Comparison of ENCODE assay signal across 8 mouse cellular contexts in the genomic region with DNA sequence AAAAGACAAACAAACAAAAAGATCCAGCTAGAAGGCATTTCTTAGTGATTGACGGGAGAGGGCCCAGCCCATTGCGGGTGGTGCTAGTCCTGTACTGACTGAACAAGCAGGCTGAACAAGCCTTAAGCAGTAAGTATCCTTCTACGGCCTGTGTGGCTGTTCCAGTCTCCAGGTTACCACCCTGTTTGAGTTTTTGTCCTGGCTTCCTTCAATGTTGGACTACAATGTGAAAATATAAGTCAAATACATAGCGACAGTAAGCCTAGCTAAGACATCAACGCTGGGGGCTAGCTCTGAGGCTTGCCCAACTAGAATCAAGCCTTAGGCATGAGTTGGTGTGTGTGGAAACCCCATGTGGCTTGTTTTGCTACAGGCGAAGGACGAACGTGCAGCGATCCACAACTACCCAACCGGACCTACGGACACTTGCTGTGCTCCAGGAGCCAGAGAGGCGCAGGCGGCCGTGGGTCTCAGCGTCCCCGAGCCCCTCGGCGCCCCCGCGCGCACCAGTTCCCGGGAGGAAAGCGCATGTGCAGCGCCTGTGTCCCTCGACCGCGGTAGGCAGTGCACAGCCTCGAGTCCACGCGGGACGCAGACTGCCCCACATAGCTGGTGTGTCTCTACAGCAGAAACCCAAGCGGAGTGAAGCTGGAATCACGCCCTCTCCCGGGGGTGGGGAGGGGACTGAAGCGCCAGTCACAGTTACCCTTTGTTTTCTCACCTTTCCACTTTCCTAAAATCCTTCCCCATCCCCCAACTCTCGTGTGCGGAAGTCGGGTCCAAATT. TPM values are rescaled to one million over a fixed set of nuclear protein-coding genes. Genes with fewer than 3 reads are reported as not detected.
DNase-seq lines count a peak whose midpoint lies in the region; ATAC-seq and TF ChIP-seq lines count a peak whose summit lies in the region.

No protein-coding gene starts in this region.

- H3K4me2 ChIP-seq in forebrain, postnatal 0 days (ENCODE audit: low read depth) = peak overlapping the region; percentile 94
- peak overlapping the region; percentile 88 for H3K4me2 ChIP-seq in hindbrain, embryonic 13.5 days

- WGBS in forebrain, postnatal 0 days = under 1% methylated on average over 38 of the region's 38 CpGs
- WGBS in hindbrain, embryonic 13.5 days = under 1% methylated on average over 38 of the region's 38 CpGs

- peak; percentile 90 for ATAC-seq in forebrain, postnatal 0 days
- peak; percentile 89 for ATAC-seq in hindbrain, embryonic 13.5 days (ENCODE audit: low FRiP score)

- H3K4me1 ChIP-seq in forebrain, postnatal 0 days (ENCODE audit: insufficient read depth) = no peaks in the 10 kb centered on the region
- peaks cover 8% of the 10 kb centered on the region for H3K4me1 ChIP-seq in hindbrain, embryonic 13.5 days (replicated peaks)

- peak overlapping the region; percentile 81 for H3K27ac ChIP-seq in forebrain, postnatal 0 days (ENCODE audit: low read depth, low read length)
- peak overlapping the region; percentile 86 for H3K27ac ChIP-seq in hindbrain, embryonic 13.5 days

- peak overlapping the region; percentile 73 for H3K9ac ChIP-seq in forebrain, postnatal 0 days
- peak overlapping the region; percentile 76 for H3K9ac ChIP-seq in hindbrain, embryonic 13.5 days

- H3K9me3 ChIP-seq in forebrain, postnatal 0 days (ENCODE audit: low read length) = no peaks in the 10 kb centered on the region
- no peaks in the 10 kb centered on the region for H3K9me3 ChIP-seq in hindbrain, embryonic 13.5 days

- peak; percentile 34 for TF ChIP-seq CTCF in forebrain, postnatal 0 days (IDR thresholded peaks at IDR 0.05; ENCODE audit: low read depth)

- no peaks in the 10 kb centered on the region; the same call in 1 of the 2 replicates for H3K27me3 ChIP-seq in forebrain, postnatal 0 days (ENCODE audit: insufficient read depth, low read length)
- peaks cover 12% of the 10 kb centered on the region; the same call in 1 of the 2 replicates for H3K27me3 ChIP-seq in hindbrain, embryonic 13.5 days

- DNase-seq in R1 (ENCODE audit: low read depth, low spot score) = peak; percentile 92
- peak; percentile 70 for DNase-seq in cerebellum, adult 9-10 months
- DNase-seq in forebrain, postnatal 0 days = peak; percentile 75
- DNase-seq in layer of hippocampus, postnatal 25 days (ENCODE audit: extremely low spot score in 1 of 2, low spot score in 1 of 2) = peak; percentile 37 to 38
- peak; percentile 31 for DNase-seq in lung, postnatal 14 days
- peak; percentile 23 for DNase-seq in ovary, postnatal 14 days (ENCODE audit: low spot score)
- DNase-seq in urinary bladder, postnatal 36 days (ENCODE audit: low spot score in 2 of 2) = peak; percentile 49 to 50

- H3K4me3 ChIP-seq in forebrain, postnatal 0 days (ENCODE audit: low read depth, low read length) = peak overlapping the region; percentile 57
- peak overlapping the region; percentile 59 for H3K4me3 ChIP-seq in hindbrain, embryonic 13.5 days

- no peaks in the 10 kb centered on the region for H3K36me3 ChIP-seq in forebrain, postnatal 0 days (ENCODE audit: insufficient read depth)
- no peaks in the 10 kb centered on the region for H3K36me3 ChIP-seq in hindbrain, embryonic 13.5 days

RNA-seq across cellular contexts. Expression of a gene that starts 8.5 kb away (rescaled TPM):
- total RNA-seq in forebrain, postnatal 0 days (2014; rRNA removed) = 1.6 and 3.2 TPM in 2 replicates
- polyA plus RNA-seq in forebrain, postnatal 0 days (2015; fragmentation: Nextera tagmentation; extraction: Ambion mirVana) = 50.1 and 50.6 TPM in 2 replicates
- 51.5 and 54.6 TPM in 2 replicates for polyA plus RNA-seq in hindbrain, embryonic 13.5 days (2015; fragmentation: Nextera tagmentation; extraction: Ambion mirVana)
- total RNA-seq in layer of hippocampus, postnatal 25 days (2021) = 1 to 10 TPM in 1 of 2 experiments, under 1 TPM in 1; 0.84 to 1.9 TPM

RNA-seq across cellular contexts. Expression of a gene that starts 15.2 kb away (rescaled TPM):
- total RNA-seq in forebrain, postnatal 0 days (2014; rRNA removed) = 96.3 and 105 TPM in 2 replicates
- polyA plus RNA-seq in forebrain, postnatal 0 days (2015; fragmentation: Nextera tagmentation; extraction: Ambion mirVana) = 323 and 368 TPM in 2 replicates
- polyA plus RNA-seq in hindbrain, embryonic 13.5 days (2015; fragmentation: Nextera tagmentation; extraction: Ambion mirVana) = 623 and 652 TPM in 2 replicates
- 100 to 1,000 TPM; 253 to 273 TPM for total RNA-seq in layer of hippocampus, postnatal 25 days (2021)

Comparison
In these comparisons a context has a peak if more than half of its experiments do, and no peak if none do; other contexts are left out.
1. Peak in every context shown above with its lines: DNase-seq, ATAC-seq, H3K4me3 ChIP-seq and H3K27ac ChIP-seq.
2. DNase-seq: peak in every context shown above with its lines; median percentile 92 in R1; 75 in forebrain, postnatal 0 days; 70 in cerebellum, adult 9-10 months; 50 in urinary bladder, postnatal 36 days; 38 in layer of hippocampus, postnatal 25 days; 31 in lung, postnatal 14 days; 23 in ovary, postnatal 14 days.